Mouse (Mus musculus): Measurements from ENCODE around the gene 3110082I17Rik.

DNA sequence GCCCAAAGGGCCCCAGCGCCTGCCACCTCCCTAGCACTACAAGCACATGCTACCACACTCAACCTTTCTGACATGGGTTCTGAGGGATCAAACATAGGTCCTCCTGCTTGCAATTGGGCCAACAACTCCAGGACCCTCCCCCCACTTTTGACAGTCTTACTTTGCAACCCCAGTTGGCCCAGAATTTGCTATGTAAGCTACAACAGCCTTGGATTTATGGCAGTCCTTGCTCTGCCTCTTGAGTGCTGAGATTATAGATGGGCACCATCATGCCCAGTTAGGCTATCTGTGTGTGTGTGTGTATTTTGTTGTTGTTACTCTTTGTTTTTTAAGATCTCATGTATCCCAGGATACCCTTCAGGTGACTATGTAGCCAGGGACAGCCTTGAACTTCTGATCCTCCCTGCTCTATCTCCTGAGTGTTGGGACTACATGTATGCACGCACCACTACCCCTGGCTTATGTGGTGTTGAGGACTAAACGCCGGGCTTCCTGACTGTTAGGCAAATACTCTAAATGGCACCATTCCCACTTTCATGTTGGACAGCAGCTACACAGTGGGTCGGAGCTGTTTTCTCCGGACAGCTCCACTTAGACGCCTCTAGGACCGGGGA, 80.4 kb downstream of the 3110082I17Rik start:
- TF ChIP-seq CTCF (conservative IDR thresholded peaks at IDR 0.05; ENCODE audit: low read length) = no peak
- no peak for TF ChIP-seq POU5F1 (IDR thresholded peaks at IDR 0.05; ENCODE audit: borderline replicate concordance, low read length)
- no peak for TF ChIP-seq NANOG (IDR thresholded peaks at IDR 0.05; ENCODE audit: borderline replicate concordance, low read length)
